Mouse (Mus musculus) central nervous system, embryonic 18 days (tissue): ENCODE results near the gene Gm2007. TPM values are rescaled to one million over a fixed set of nuclear protein-coding genes. Genes with fewer than 3 reads are reported as not detected.

Source experiments
- polyA plus RNA-seq: library from polyadenylated mRNA; depleted of rRNA; stranded (reverse); fragments of >200 nt; gene quantifications from 2 replicates; pipeline ENCODE4 v1.2.3, GENCODE M21; 2012; rRNA removed

Gene Gm2007
- polyA plus RNA-seq, result not detected in 2 replicates

DNA sequence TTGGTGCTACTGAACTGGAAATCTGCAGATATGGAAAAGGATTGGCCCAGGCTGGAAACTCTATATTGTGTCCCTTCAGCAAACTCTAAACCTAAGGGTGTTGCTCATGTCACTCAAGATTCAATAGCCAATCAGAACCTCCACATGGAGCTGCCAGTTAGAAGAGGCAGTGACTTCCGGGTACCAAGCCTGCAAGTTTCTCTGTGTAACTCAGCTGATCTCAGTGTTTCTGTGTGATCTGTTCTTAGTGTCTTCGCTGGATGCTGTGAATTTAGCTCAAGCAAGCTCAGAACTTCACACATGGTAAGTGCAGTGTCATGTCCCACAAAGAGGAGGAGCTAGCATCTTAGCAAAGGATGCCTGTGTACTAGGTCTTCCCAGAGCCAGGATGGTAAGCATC lies at the start of gene Gm2007:
TSS of gene Gm2007 (plus strand) at position 301 of the 400 bp plus-strand sequence.

DNA sequence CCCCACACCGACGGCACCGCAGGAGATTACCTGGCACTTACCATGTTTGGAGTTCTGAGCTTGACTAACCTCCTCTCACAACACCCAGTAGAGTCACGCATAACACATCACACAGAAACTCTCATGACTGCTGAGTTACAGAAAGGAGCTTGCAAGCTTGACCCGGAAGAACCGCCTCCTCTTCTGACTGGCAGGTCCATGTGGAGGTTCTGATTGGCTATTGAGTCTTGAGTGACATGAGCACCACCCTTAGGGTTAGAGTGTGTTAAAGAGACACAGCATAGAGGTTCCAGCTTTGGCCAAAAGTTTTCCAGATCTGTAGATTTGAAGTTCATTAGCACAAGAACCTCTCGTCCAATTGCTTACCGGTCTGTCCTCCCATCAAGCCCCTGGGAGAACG lies 37.8 kb upstream of the Gm2007 start, which contains the start of gene Zfp969:
TSS of gene Zfp969 (minus strand) at position 101 of the 400 bp plus-strand sequence.

DNA sequence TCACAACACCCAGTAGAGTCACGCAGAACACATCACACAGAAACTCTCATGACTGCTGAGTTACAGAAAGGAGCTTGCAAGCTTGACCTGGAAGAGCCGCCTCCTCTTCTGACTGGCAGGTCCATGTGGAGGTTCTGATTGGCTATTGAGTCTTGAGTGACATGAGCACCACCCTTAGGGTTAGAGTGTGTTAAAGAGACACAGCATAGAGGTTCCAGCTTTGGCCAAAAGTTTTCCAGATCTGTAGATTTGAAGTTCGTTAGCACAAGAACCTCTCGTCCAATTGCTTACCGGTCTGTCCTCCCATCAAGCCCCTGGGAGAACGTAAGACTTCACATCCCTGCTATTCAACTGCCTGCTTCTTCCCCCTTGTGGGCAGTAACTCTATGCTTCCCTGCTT lies 59.7 kb downstream of the Gm2007 start, which contains the start of gene Gm14288:
TSS of gene Gm14288 (minus strand) at position 101 of the 400 bp plus-strand sequence.

Other genes with a start within 250 kb of the Gm2007 start
- not detected in 2 replicates for gene Gm11007, start 97.6 kb upstream of the Gm2007 start, polyA plus RNA-seq
- not detected in 2 replicates for gene Zfp969, start 37.9 kb upstream of the Gm2007 start, polyA plus RNA-seq
- gene Gm14288, start 59.6 kb downstream of the Gm2007 start, polyA plus RNA-seq, result 4.3 and 4.9 TPM in 2 replicates
- gene Gm6710, start 127.7 kb downstream of the Gm2007 start, polyA plus RNA-seq, result 11.0 and 12.1 TPM in 2 replicates
- 3.9 and 4.3 TPM in 2 replicates for gene Zfp966, start 189.6 kb downstream of the Gm2007 start, polyA plus RNA-seq
- 8.7 and 8.8 TPM in 2 replicates for gene Gm2026, start 223.8 kb downstream of the Gm2007 start, polyA plus RNA-seq